Mouse (Mus musculus) C2C12 (cell line): Measurements from ENCODE around the gene Ppia.
"Not testable (repeated sequence)": the region's sequence is repeated elsewhere in the genome, so short reads cannot be mapped to it uniquely, and the experiment has no call there.

Experiments
- CEBPB ChIP-seq: IDR thresholded peaks from one replicate; pipeline ENCODE4 v1.6.1; 2011; ENCODE audit warnings: low read depth, mild to moderate bottlenecking, control low read depth, moderate library complexity
- CTCF ChIP-seq: IDR thresholded peaks from one replicate; pipeline ENCODE4 v1.5.1; 2011; ENCODE audit not compliant: control insufficient read depth, insufficient read depth, insufficient read length
- FOSL1 ChIP-seq: IDR thresholded peaks from one replicate; pipeline ENCODE4 v1.8.0; 2011; ENCODE audit warnings: mild to moderate bottlenecking, low read length; ENCODE audit not compliant: poor library complexity, insufficient read depth, severe bottlenecking
- MYOD1 ChIP-seq: IDR thresholded peaks from one replicate; pipeline ENCODE4 v1.6.1; 2011; ENCODE audit warnings: low read depth; ENCODE audit not compliant: control insufficient read depth, insufficient read length
- USF1 ChIP-seq: IDR thresholded peaks from one replicate; pipeline ENCODE4 v1.6.1; 2011; ENCODE audit warnings: low read depth, mild to moderate bottlenecking, control low read depth, moderate library complexity

GRCm38 (mm10) chr11:6367986-6368385 is 47.3 kb upstream of the Ppia start:
- TF ChIP-seq CTCF, USF1, CEBPB, FOSL1, MYOD1: not testable (repeated sequence)
